Mouse (Mus musculus) stomach, postnatal 0 days (tissue): ENCODE results near the gene Dlg4. TPM values are rescaled to one million over a fixed set of nuclear protein-coding genes. Genes with fewer than 3 reads are reported as not detected.
A peak's percentile ranks its signal among the peaks of the same experiment; 100 is the strongest.

Source experiments
- ATAC-seq: fragments of 200-750 bp; cut with Nextera tagmentation; 2 replicates; pipeline ENCODE4 v1.8.0; 2017; ENCODE audit not compliant: low FRiP score, low TSS enrichment
- DNase-seq: peaks from one replicate; pipeline ENCODE4 v3.0.0-alpha.2; 2016; ENCODE audit warnings: low spot score
- H3K27ac ChIP-seq: fragments of 300-500 bp; sonication (generic); replicated peaks from 2 replicates; pipeline ENCODE4 v1.5.1; 2014; ENCODE audit warnings: mild to moderate bottlenecking, control low read depth
- H3K27me3 ChIP-seq: fragments of 300-500 bp; sonication (generic); 2 replicates; pipeline ENCODE4 v1.6.1; 2014; ENCODE audit warnings: low read length; ENCODE audit not compliant: control insufficient read depth, insufficient read depth
- H3K36me3 ChIP-seq: fragments of 300-500 bp; sonication (generic); 2 replicates; pipeline ENCODE4 v1.6.1; 2014; ENCODE audit warnings: low read length, mixed read lengths; ENCODE audit not compliant: control insufficient read depth, insufficient read depth
- H3K4me1 ChIP-seq: fragments of 300-500 bp; sonication (generic); replicated peaks from 2 replicates; pipeline ENCODE4 v1.6.1; 2014; ENCODE audit warnings: antibody characterized with exemption; ENCODE audit not compliant: control insufficient read depth, insufficient read depth
- H3K4me2 ChIP-seq: fragments of 300-500 bp; sonication (generic); replicated peaks from 2 replicates; pipeline ENCODE4 v1.6.1; 2014; ENCODE audit warnings: low read depth, mild to moderate bottlenecking, control low read depth, moderate library complexity
- H3K4me3 ChIP-seq: fragments of 300-500 bp; sonication (generic); 2 replicates; pipeline ENCODE4 v1.5.1; 2014; ENCODE audit warnings: low read depth, low read length, control low read depth
- H3K9ac ChIP-seq: fragments of 300-500 bp; sonication (generic); 2 replicates; pipeline ENCODE4 v1.6.1; 2014; ENCODE audit warnings: mild to moderate bottlenecking, low read length, control low read depth, mixed read lengths
- H3K9me3 ChIP-seq: fragments of 300-500 bp; sonication (generic); 2 replicates; pipeline ENCODE4 v1.6.1; 2016; ENCODE audit warnings: low read length; ENCODE audit not compliant: control insufficient read depth
- CTCF ChIP-seq: IDR thresholded peaks from 2 replicates; pipeline ENCODE4 v1.5.1; 2016; ENCODE audit warnings: antibody characterized with exemption, low read depth, mild to moderate bottlenecking, moderate library complexity
- EP300 ChIP-seq: optimal IDR thresholded peaks from 2 replicates; pipeline ENCODE3; 2016; ENCODE audit warnings: antibody characterized with exemption
- WGBS: fragments of 180-500 bp; shearing (Covaris S2); extraction: QIAGEN DNeasy Blood & Tissue Kit; methylation state at CpG from one replicate; pipeline ENCODE4 v1.1.7; 2014; 5-methylcytosine and 5-hydroxymethylcytosine counted together
- polyA plus RNA-seq: library from polyadenylated mRNA; unstranded; fragments of >200 nt; fragmentation: Nextera tagmentation; extraction: Ambion mirVana; gene quantifications from 2 replicates; pipeline ENCODE4 v1.2.1, GENCODE M21; 2015

Gene Dlg4
- polyA plus RNA-seq, 1 experiment from 2014 or later: 2.6 TPM

DNA sequence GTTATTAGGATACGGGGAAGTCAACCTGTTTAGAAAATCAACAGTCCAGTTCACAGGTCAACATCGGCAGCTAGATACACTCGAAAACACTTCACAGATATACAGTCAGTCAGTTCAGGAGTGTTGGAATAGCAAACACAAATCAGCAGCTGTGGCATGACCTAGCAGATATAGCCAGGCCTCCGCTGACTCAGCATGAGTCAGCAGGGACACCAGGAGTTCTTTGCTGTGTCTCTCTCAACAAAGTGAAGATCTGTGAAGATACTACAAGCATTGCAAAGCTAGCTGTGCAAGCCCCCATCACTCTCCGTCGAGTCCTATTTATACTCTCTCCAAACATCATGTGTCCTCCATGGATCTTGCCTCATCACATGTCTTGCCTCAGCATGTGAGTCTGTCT is 58.8 kb downstream of the Dlg4 start:
- Histone ChIP-seq H3K4me3 (no peak overlapping the region), H3K9me3 (no peaks in the 10 kb centered on the region), H3K36me3 (no peaks in the 10 kb centered on the region), H3K27me3 (no peaks in the 10 kb centered on the region), H3K27ac (no peak overlapping the region), H3K4me1 (no peaks in the 10 kb centered on the region; the same call in 1 of the 2 replicates), H3K9ac (no peak overlapping the region), H3K4me2 (no peak overlapping the region)
- DNase-seq (peak; percentile 35), ATAC-seq (peak; percentile 70)
- 67% methylated on average over 6 of the region's 6 CpGs for WGBS
- TF ChIP-seq CTCF: no peak
- no peak for TF ChIP-seq EP300

DNA sequence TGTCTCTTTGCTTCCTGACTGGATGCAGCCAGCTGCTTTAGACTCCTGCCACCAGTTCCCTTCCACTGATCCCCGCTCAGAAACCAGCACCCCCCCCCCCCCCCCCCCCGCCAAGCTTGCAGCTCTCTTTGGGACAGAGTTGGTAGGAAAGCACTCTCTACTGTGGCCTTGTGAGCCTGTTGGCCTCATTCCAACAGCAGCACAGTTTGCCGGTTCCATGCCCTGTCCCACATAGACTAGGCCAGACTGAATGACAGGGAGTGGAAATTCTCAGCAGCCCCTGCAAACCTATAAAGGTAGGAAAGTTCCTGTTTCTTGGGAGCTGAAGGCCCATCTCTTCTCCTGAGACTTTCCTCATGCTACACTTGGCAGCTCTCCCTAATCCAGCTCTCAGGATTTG is 60.7 kb downstream of the Dlg4 start:
- Histone ChIP-seq H3K9me3 (no peaks in the 10 kb centered on the region), H3K4me1 (no peaks in the 10 kb centered on the region; the same call in 1 of the 2 replicates), H3K27ac (no peak overlapping the region), H3K27me3 (no peaks in the 10 kb centered on the region), H3K9ac (no peak overlapping the region), H3K4me3 (no peak overlapping the region), H3K36me3 (no peaks in the 10 kb centered on the region), H3K4me2 (no peak overlapping the region)
- WGBS: 22% methylated on average over 1 of the region's 3 CpGs
- no peak for TF ChIP-seq EP300
- no peak for TF ChIP-seq CTCF
- no peak for DNase-seq
- ATAC-seq: no peak

DNA sequence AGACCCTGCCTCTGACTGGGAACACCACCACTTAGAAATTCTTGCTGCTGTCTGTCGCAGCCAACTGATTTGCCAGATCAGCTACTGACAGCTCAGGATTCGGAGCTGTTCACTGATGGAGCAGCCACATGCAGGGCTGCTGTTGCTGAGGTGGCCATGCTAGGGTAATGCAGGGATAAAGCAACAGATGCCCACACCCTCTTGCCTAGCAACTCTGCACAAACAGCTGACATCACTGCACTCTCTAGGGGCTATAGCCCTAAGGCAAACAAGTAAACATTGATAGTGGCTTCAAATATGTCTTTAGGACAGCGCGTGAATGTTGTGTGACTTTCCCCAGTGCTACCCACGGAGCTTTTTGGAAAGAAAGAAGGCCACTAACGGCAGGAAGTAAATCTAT is 62.4 kb downstream of the Dlg4 start:
- no peak overlapping the region for H3K9ac ChIP-seq
- H3K27ac ChIP-seq: no peak overlapping the region
- no peak overlapping the region for H3K4me3 ChIP-seq
- TF ChIP-seq CTCF (no peak), EP300 (no peak)
- no peaks in the 10 kb centered on the region for H3K9me3 ChIP-seq
- ATAC-seq: peak; percentile 63; the same call in 1 of the 2 replicates
- DNase-seq: no peak
- H3K36me3 ChIP-seq: no peaks in the 10 kb centered on the region
- H3K4me1 ChIP-seq: no peaks in the 10 kb centered on the region; the same call in 1 of the 2 replicates
- WGBS: 50% methylated on average over 6 of the region's 6 CpGs
- no peaks in the 10 kb centered on the region; the same call in 1 of the 2 replicates for H3K27me3 ChIP-seq
- no peak overlapping the region for H3K4me2 ChIP-seq

DNA sequence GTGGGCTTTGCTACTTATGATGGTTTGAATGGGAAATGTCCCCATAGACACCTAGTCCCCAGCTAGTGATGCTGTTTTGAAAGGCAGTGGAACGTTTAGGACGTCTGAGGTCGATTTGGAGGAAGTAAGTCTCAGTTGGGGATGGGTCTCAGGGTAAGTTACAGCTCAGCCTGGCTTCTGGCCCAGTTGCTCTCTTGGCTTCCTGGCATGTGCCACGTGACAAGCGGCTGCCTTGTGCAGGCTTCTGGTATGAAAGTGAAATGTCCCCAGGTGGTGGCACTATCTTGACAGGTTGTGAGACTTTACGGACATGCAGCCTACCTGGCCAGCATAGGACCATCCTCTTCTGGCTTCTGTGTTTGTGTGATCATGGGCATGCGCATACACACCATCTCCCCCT is 63.2 kb downstream of the Dlg4 start:
- no peaks in the 10 kb centered on the region for H3K36me3 ChIP-seq
- H3K4me3 ChIP-seq: no peak overlapping the region
- no peak overlapping the region for H3K27ac ChIP-seq
- no peak overlapping the region for H3K9ac ChIP-seq
- ATAC-seq (no peak), DNase-seq (no peak)
- TF ChIP-seq CTCF (no peak), EP300 (no peak)
- no peak overlapping the region for H3K4me2 ChIP-seq
- 71% methylated on average over 7 of the region's 7 CpGs for WGBS
- H3K27me3 ChIP-seq: no peaks in the 10 kb centered on the region; the same call in 1 of the 2 replicates
- H3K4me1 ChIP-seq: no peaks in the 10 kb centered on the region; the same call in 1 of the 2 replicates
- no peaks in the 10 kb centered on the region for H3K9me3 ChIP-seq

DNA sequence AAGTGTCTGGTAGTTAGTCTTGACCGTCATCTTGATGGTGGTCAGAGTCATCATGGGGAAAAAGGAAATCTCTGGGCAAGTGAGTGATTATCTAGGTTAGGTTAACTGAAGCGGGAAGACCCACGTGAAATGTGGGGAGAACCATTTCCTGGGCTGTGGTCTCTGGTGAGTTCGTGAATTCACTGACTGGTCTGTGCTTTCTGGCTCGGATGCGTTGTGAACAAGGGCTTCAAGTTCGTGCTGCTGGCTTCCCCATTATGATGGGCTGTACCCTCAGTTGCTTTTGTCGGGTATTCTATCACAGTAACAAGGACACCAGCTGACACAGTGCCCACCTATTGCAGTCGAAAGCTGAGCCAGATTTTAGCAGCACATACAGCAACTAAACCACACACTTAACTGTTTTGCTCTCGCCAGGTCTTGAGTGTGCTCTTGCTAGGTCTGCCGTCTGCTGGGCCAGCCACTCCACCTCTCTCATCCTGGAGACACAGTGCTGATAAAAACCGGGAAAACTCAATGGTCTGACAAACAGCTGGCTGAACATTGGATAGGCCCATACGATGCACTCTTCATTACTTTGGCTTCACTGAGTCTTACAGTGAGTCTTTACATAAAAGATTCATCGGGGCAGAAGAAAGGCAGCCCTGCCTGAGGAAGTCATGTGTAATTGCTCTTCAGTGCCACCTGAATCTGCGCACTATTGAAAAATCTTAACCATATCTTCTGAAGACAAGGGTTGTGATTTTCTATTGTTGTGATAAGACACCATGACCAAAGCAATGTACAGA is 64.3 kb downstream of the Dlg4 start:
- Histone ChIP-seq H3K36me3 (no peaks in the 10 kb centered on the region), H3K9ac (no peak overlapping the region), H3K27ac (no peak overlapping the region), H3K27me3 (no peaks in the 10 kb centered on the region; the same call in 1 of the 2 replicates), H3K9me3 (no peaks in the 10 kb centered on the region), H3K4me1 (no peaks in the 10 kb centered on the region), H3K4me2 (no peak overlapping the region), H3K4me3 (no peak overlapping the region)
- ATAC-seq (no peak), DNase-seq (no peak)
- 86% methylated on average over 15 of the region's 15 CpGs for WGBS
- TF ChIP-seq EP300 (no peak), CTCF (no peak)

DNA sequence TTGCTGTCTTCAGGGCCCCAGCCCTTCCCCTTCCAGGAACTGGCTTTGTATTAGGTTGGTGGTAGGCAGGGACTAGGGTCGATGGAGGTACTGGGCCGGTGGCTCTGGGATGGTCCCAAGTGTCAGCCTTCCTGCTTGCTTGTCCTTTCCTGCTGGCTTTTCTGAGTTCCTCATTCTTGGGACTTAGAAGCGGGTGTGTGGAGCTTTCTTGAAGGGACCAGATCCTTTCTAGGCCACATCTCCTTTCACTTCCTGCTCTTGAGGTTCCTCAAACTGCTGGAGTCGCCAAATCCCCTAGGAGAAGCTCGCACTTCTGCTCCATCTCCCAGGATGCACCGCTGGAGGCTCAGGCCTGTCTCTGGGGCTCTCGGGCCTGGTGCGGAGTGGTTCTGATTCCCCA is 67.8 kb downstream of the Dlg4 start:
- TF ChIP-seq CTCF (no peak), EP300 (no peak)
- Histone ChIP-seq H3K9me3 (no peaks in the 10 kb centered on the region), H3K4me1 (no peaks in the 10 kb centered on the region), H3K4me3 (no peak overlapping the region), H3K9ac (no peak overlapping the region), H3K27me3 (no peaks in the 10 kb centered on the region; the same call in 1 of the 2 replicates), H3K4me2 (no peak overlapping the region), H3K36me3 (no peaks in the 10 kb centered on the region), H3K27ac (no peak overlapping the region)
- no peak; the same call in 1 of the 2 replicates for ATAC-seq
- WGBS: 78% methylated on average over 8 of the region's 8 CpGs
- no peak for DNase-seq
